Mouse (Mus musculus): ENCODE data around the gene Slc38a10. TPM values are rescaled to one million over a fixed set of nuclear protein-coding genes. Genes with fewer than 3 reads are reported as not detected.
A peak's percentile ranks its signal among the peaks of the same experiment; 100 is the strongest.

Gene Slc38a10
- polyA plus RNA-seq, 1 experiment from 2014 or later, result 118 TPM

GRCm38 (mm10) chr11:120187236-120188101 lies 36.3 kb upstream of the Slc38a10 start:
- H3K4me2 ChIP-seq (ENCODE audit: low read length), result peak overlapping the region; percentile 99
- peak overlapping the region; percentile 98 for H3K9ac ChIP-seq (ENCODE audit: low read depth, low read length)
- peaks cover 42% of the 10 kb centered on the region for H3K4me1 ChIP-seq (ENCODE audit: control insufficient read depth, insufficient read depth, low read length)
- no peaks in the 10 kb centered on the region for H3K9me3 ChIP-seq (replicated peaks; ENCODE audit: control insufficient read depth, low read length, poor library complexity, severe bottlenecking)
- peak overlapping the region; percentile 88 for H3K4me3 ChIP-seq (ENCODE audit: low read depth, low read length)
- no peaks in the 10 kb centered on the region for H3K36me3 ChIP-seq (ENCODE audit: control insufficient read depth, insufficient read depth, low read length)
- no peak for ATAC-seq
- no peaks in the 10 kb centered on the region for H3K27me3 ChIP-seq (ENCODE audit: control insufficient read depth, insufficient read depth, low read depth, low read length)
- WGBS, result under 1% methylated on average over 43 of the region's 43 CpGs
- H3K27ac ChIP-seq (ENCODE audit: low read length), result peak overlapping the region; percentile 93

GRCm38 (mm10) chr11:120186821-120187235 lies 35.7 kb upstream of the Slc38a10 start:
- H3K4me3 ChIP-seq (ENCODE audit: low read depth, low read length), result peak overlapping the region; percentile 88
- H3K27me3 ChIP-seq (ENCODE audit: control insufficient read depth, insufficient read depth, low read depth, low read length), result no peaks in the 10 kb centered on the region
- WGBS, result 1% methylated on average over 20 of the region's 20 CpGs
- H3K9ac ChIP-seq (ENCODE audit: low read depth, low read length), result peak overlapping the region; percentile 98
- peak overlapping the region; percentile 99 for H3K4me2 ChIP-seq (ENCODE audit: low read length)
- no peak for ATAC-seq
- no peaks in the 10 kb centered on the region for H3K9me3 ChIP-seq (replicated peaks; ENCODE audit: control insufficient read depth, low read length, poor library complexity, severe bottlenecking)
- peak overlapping the region; percentile 93 for H3K27ac ChIP-seq (ENCODE audit: low read length)
- H3K36me3 ChIP-seq (ENCODE audit: control insufficient read depth, insufficient read depth, low read length), result no peaks in the 10 kb centered on the region
- H3K4me1 ChIP-seq (ENCODE audit: control insufficient read depth, insufficient read depth, low read length), result peaks cover 42% of the 10 kb centered on the region

- Histone ChIP-seq H3K4me2 (ENCODE audit: low read length) (peak overlapping the region; percentile 99), H3K4me3 (ENCODE audit: low read depth, low read length) (peak overlapping the region; percentile 88), H3K9me3 (replicated peaks; ENCODE audit: control insufficient read depth, low read length, poor library complexity, severe bottlenecking) (no peaks in the 10 kb centered on the region), H3K9ac (ENCODE audit: low read depth, low read length) (peak overlapping the region; percentile 98), H3K27me3 (ENCODE audit: control insufficient read depth, insufficient read depth, low read depth, low read length) (no peaks in the 10 kb centered on the region), H3K4me1 (ENCODE audit: control insufficient read depth, insufficient read depth, low read length) (peaks cover 41% of the 10 kb centered on the region), H3K36me3 (ENCODE audit: control insufficient read depth, insufficient read depth, low read length) (no peaks in the 10 kb centered on the region), H3K27ac (ENCODE audit: low read length) (peak overlapping the region; percentile 93)
- ATAC-seq, result no peak
- WGBS, result 3% methylated on average over 18 of the region's 18 CpGs
Observed at GRCm38 (mm10) chr11:120186145-120186740, 35.1 kb upstream of the Slc38a10 start.

GRCm38 (mm10) chr11:120185316-120186141 lies 34.4 kb upstream of the Slc38a10 start:
- ATAC-seq, result no peak
- H3K27ac ChIP-seq (ENCODE audit: low read length), result peak overlapping the region; percentile 93
- no peaks in the 10 kb centered on the region for H3K36me3 ChIP-seq (ENCODE audit: control insufficient read depth, insufficient read depth, low read length)
- H3K27me3 ChIP-seq (ENCODE audit: control insufficient read depth, insufficient read depth, low read depth, low read length), result no peaks in the 10 kb centered on the region
- no peaks in the 10 kb centered on the region for H3K9me3 ChIP-seq (replicated peaks; ENCODE audit: control insufficient read depth, low read length, poor library complexity, severe bottlenecking)
- peaks cover 34% of the 10 kb centered on the region for H3K4me1 ChIP-seq (ENCODE audit: control insufficient read depth, insufficient read depth, low read length)
- peak overlapping the region; percentile 88 for H3K4me3 ChIP-seq (ENCODE audit: low read depth, low read length)
- H3K4me2 ChIP-seq (ENCODE audit: low read length), result peak overlapping the region; percentile 99
- peak overlapping the region; percentile 98 for H3K9ac ChIP-seq (ENCODE audit: low read depth, low read length)
- under 1% methylated on average over 51 of the region's 54 CpGs for WGBS

- H3K9ac ChIP-seq (ENCODE audit: low read depth, low read length), result peak overlapping the region; percentile 98
- no peaks in the 10 kb centered on the region for H3K36me3 ChIP-seq (ENCODE audit: control insufficient read depth, insufficient read depth, low read length)
- peak overlapping the region; percentile 93 for H3K27ac ChIP-seq (ENCODE audit: low read length)
- H3K4me1 ChIP-seq (ENCODE audit: control insufficient read depth, insufficient read depth, low read length), result peaks cover 30% of the 10 kb centered on the region
- no peaks in the 10 kb centered on the region for H3K27me3 ChIP-seq (ENCODE audit: control insufficient read depth, insufficient read depth, low read depth, low read length)
- ATAC-seq, result no peak
- WGBS, result 3% methylated on average over 16 of the region's 16 CpGs
- peak overlapping the region; percentile 88 for H3K4me3 ChIP-seq (ENCODE audit: low read depth, low read length)
- no peaks in the 10 kb centered on the region for H3K9me3 ChIP-seq (replicated peaks; ENCODE audit: control insufficient read depth, low read length, poor library complexity, severe bottlenecking)
- H3K4me2 ChIP-seq (ENCODE audit: low read length), result peak overlapping the region; percentile 99
Observed at GRCm38 (mm10) chr11:120184371-120185315, 33.5 kb upstream of the Slc38a10 start.

- H3K4me3 ChIP-seq (ENCODE audit: low read depth, low read length), result no peak overlapping the region
Observed at GRCm38 (mm10) chr11:120183708-120184107, 32.6 kb upstream of the Slc38a10 start.

GRCm38 (mm10) chr11:120183180-120183579 lies 32.0 kb upstream of the Slc38a10 start:
- Histone ChIP-seq H3K4me1 (ENCODE audit: control insufficient read depth, insufficient read depth, low read length) (peaks cover 30% of the 10 kb centered on the region), H3K27me3 (ENCODE audit: control insufficient read depth, insufficient read depth, low read depth, low read length) (no peaks in the 10 kb centered on the region), H3K9me3 (replicated peaks; ENCODE audit: control insufficient read depth, low read length, poor library complexity, severe bottlenecking) (no peaks in the 10 kb centered on the region), H3K4me3 (ENCODE audit: low read depth, low read length) (no peak overlapping the region), H3K9ac (ENCODE audit: low read depth, low read length) (no peak overlapping the region; the same call in 1 of the 2 replicates), H3K4me2 (ENCODE audit: low read length) (no peak overlapping the region), H3K36me3 (ENCODE audit: control insufficient read depth, insufficient read depth, low read length) (no peaks in the 10 kb centered on the region), H3K27ac (ENCODE audit: low read length) (no peak overlapping the region)
- 8% methylated on average over 1 of the region's 1 CpGs for WGBS
- ATAC-seq, result no peak

More at GRCm38 (mm10) chr11:120183708-120184107, 32.6 kb upstream of the Slc38a10 start:
- Histone ChIP-seq H3K9ac (ENCODE audit: low read depth, low read length) (peak overlapping the region; percentile 98), H3K9me3 (replicated peaks; ENCODE audit: control insufficient read depth, low read length, poor library complexity, severe bottlenecking) (no peaks in the 10 kb centered on the region), H3K27ac (ENCODE audit: low read length) (peak overlapping the region; percentile 93), H3K4me1 (ENCODE audit: control insufficient read depth, insufficient read depth, low read length) (peaks cover 30% of the 10 kb centered on the region), H3K27me3 (ENCODE audit: control insufficient read depth, insufficient read depth, low read depth, low read length) (no peaks in the 10 kb centered on the region), H3K36me3 (ENCODE audit: control insufficient read depth, insufficient read depth, low read length) (no peaks in the 10 kb centered on the region), H3K4me2 (ENCODE audit: low read length) (peak overlapping the region; percentile 99)
- no peak for ATAC-seq
- WGBS, result 16% methylated on average over 11 of the region's 11 CpGs

Data from midbrain, embryonic 16.5 days (tissue).